Mouse (Mus musculus) lung, adult 2 months (tissue): ENCODE measurements around the gene Galk1.

Experiments
- CTCF ChIP-seq: fragments of 200-500 bp; IDR thresholded peaks from 2 replicates; pipeline ENCODE4 v1.5.1; 2011; ENCODE audit warnings: mild to moderate bottlenecking, low read length, control low read depth; ENCODE audit not compliant: insufficient read depth
- POLR2A ChIP-seq: fragments of 200-500 bp; IDR thresholded peaks from 2 replicates; pipeline ENCODE4 v1.6.1; 2011; ENCODE audit warnings: low read depth, mild to moderate bottlenecking, control low read depth, low read length, borderline replicate concordance; ENCODE audit errors: extremely low read depth

DNA sequence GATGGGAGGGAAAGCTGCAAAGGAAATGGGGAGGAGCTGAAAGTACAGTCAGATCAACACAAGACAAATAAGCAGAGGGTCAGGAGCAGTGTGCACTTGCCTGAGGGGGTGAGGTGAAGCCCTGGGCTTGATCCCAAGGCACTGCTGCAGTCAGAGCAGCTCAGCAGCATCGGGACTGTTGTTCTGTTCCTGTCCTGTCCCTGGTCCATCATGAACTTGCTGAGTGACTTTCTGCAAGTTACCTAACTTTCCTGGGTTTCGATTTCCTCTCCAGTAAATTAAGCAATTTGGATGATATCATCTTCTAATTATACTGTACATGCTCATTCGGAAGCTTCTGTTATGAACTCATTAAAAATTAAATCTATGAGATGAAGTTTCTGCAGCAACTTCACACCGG is 15.2 kb upstream of the Galk1 start, which contains the start of gene H3f3b:
- no peak for TF ChIP-seq CTCF
- TF ChIP-seq POLR2A = peak; percentile 63; the same call in 1 of the 2 replicates
